Mouse (Mus musculus) kidney, postnatal 0 days (tissue): ENCODE measurements at regions not wholly inside any gene's neighbourhood (a gene's known extent, or its start where the extent isn't known, plus 50 kb on each side); places are given as distances from the start of the nearest gene placed in this dataset.

Experiments
- ATAC-seq: fragments of 200-750 bp; cut with Nextera tagmentation; replicated peaks from 2 replicates; pipeline ENCODE4 v1.8.0; 2017; ENCODE audit warnings: low read depth, moderate number of reproducible peaks, moderate TSS enrichment, moderate library complexity; ENCODE audit not compliant: low FRiP score
- DNase-seq: peaks from one replicate; pipeline ENCODE4 v3.0.0-alpha.2; 2016; ENCODE audit warnings: low spot score
- H3K27ac ChIP-seq: fragments of 300-500 bp; sonication (generic); 2 replicates; pipeline ENCODE4 v1.5.1; 2014; ENCODE audit warnings: mild to moderate bottlenecking
- H3K27me3 ChIP-seq: fragments of 300-500 bp; sonication (generic); 2 replicates; pipeline ENCODE4 v1.6.1; 2014; ENCODE audit warnings: low read length, mixed read lengths; ENCODE audit not compliant: insufficient read depth
- H3K36me3 ChIP-seq: fragments of 300-500 bp; sonication (generic); 2 replicates; pipeline ENCODE4 v1.6.1; 2014; ENCODE audit warnings: low read length, mixed read lengths; ENCODE audit not compliant: insufficient read depth
- H3K4me1 ChIP-seq: fragments of 300-500 bp; sonication (generic); replicated peaks from 2 replicates; pipeline ENCODE4 v1.6.1; 2014; ENCODE audit warnings: antibody characterized with exemption, low read length, mixed read lengths; ENCODE audit not compliant: insufficient read depth
- H3K4me2 ChIP-seq: fragments of 300-500 bp; sonication (generic); 2 replicates; pipeline ENCODE4 v1.6.1; 2014; ENCODE audit warnings: mild to moderate bottlenecking, low read length, moderate library complexity, mixed read lengths
- H3K4me3 ChIP-seq: fragments of 300-500 bp; sonication (generic); replicated peaks from 2 replicates; pipeline ENCODE4 v1.5.1; 2014; ENCODE audit warnings: low read depth, low read length
- H3K9ac ChIP-seq: fragments of 300-500 bp; sonication (generic); 2 replicates; pipeline ENCODE4 v1.6.1; 2014; ENCODE audit warnings: low read depth, low read length
- H3K9me3 ChIP-seq: fragments of 300-500 bp; sonication (generic); replicated peaks from 2 replicates; pipeline ENCODE4 v1.6.1; 2016; ENCODE audit warnings: low read length, inconsistent platforms, mixed read lengths
- CTCF ChIP-seq: IDR thresholded peaks from 2 replicates; pipeline ENCODE4 v1.5.1; 2016; ENCODE audit warnings: antibody characterized with exemption, low read depth, mild to moderate bottlenecking, moderate library complexity
- WGBS: fragments of 180-500 bp; shearing (Covaris S2); extraction: QIAGEN DNeasy Blood & Tissue Kit; methylation state at CpG from one replicate; pipeline ENCODE4 v1.1.7; 2014; 5-methylcytosine and 5-hydroxymethylcytosine counted together

GRCm38 (mm10) chr13:59905488-59905887 is 82.5 kb upstream of the Tut7 start:
- no peak overlapping the region for H3K4me3 ChIP-seq
- no peak overlapping the region for H3K4me2 ChIP-seq
- H3K27me3 ChIP-seq: no peaks in the 10 kb centered on the region
- no peak for TF ChIP-seq CTCF
- WGBS: 76% methylated on average over 3 of the region's 3 CpGs
- no peak overlapping the region for H3K9ac ChIP-seq
- H3K36me3 ChIP-seq: no peaks in the 10 kb centered on the region
- no peak overlapping the region for H3K27ac ChIP-seq
- no peaks in the 10 kb centered on the region for H3K4me1 ChIP-seq
- H3K9me3 ChIP-seq: no peaks in the 10 kb centered on the region
- DNase-seq (no peak), ATAC-seq (no peak)

DNA sequence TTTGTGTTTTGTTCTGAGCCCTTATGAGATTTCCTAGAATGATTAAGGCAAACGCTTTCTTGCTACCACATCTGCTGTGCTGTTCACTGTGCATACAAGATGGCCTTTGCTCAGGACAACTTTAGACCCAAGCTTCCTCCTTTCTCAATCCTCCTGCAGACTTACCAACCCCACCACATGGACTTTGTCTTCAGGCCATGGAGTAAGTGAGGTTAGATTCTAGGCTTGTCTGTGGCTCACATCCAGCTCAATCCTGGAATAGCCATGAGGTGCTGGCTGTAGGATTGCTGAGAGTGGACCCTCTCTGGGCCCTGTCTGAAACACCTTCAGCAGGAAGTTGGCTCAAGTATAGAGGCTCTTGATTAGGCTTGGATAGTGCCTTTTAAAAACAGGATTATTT is 81.5 kb upstream of the Tut7 start:
- ATAC-seq: no peak; the same call in 1 of the 2 replicates
- H3K4me2 ChIP-seq: no peak overlapping the region
- no peaks in the 10 kb centered on the region for H3K27me3 ChIP-seq
- H3K9me3 ChIP-seq: no peaks in the 10 kb centered on the region
- H3K4me3 ChIP-seq: no peak overlapping the region
- WGBS: 79% methylated on average over 1 of the region's 1 CpGs
- H3K36me3 ChIP-seq: no peaks in the 10 kb centered on the region
- H3K27ac ChIP-seq: no peak overlapping the region
- H3K4me1 ChIP-seq: no peaks in the 10 kb centered on the region
- no peak for TF ChIP-seq CTCF
- H3K9ac ChIP-seq: no peak overlapping the region
- no peak for DNase-seq

- H3K4me1 ChIP-seq: no peaks in the 10 kb centered on the region
- ATAC-seq (no peak), DNase-seq (no peak)
- H3K36me3 ChIP-seq: no peaks in the 10 kb centered on the region
- H3K27me3 ChIP-seq: no peaks in the 10 kb centered on the region
- no peak overlapping the region for H3K9ac ChIP-seq
- 55% methylated on average over 7 of the region's 7 CpGs for WGBS
- no peak overlapping the region for H3K4me3 ChIP-seq
- no peaks in the 10 kb centered on the region for H3K9me3 ChIP-seq
- no peak overlapping the region for H3K4me2 ChIP-seq
- no peak overlapping the region for H3K27ac ChIP-seq
- TF ChIP-seq CTCF: no peak
Measured at GRCm38 (mm10) chr13:59899521-59899920, 76.6 kb upstream of the Tut7 start.

- no peak for TF ChIP-seq CTCF
- Histone ChIP-seq H3K9me3 (no peaks in the 10 kb centered on the region), H3K4me3 (no peak overlapping the region), H3K27me3 (no peaks in the 10 kb centered on the region), H3K27ac (no peak overlapping the region), H3K9ac (no peak overlapping the region), H3K4me2 (no peak overlapping the region), H3K4me1 (peaks cover 10% of the 10 kb centered on the region; the same call in 1 of the 2 replicates), H3K36me3 (no peaks in the 10 kb centered on the region)
- ATAC-seq (no peak), DNase-seq (no peak)
- WGBS: 93% methylated on average over 2 of the region's 2 CpGs
Measured at GRCm38 (mm10) chr13:59895754-59896153, 72.8 kb upstream of the Tut7 start.

DNA sequence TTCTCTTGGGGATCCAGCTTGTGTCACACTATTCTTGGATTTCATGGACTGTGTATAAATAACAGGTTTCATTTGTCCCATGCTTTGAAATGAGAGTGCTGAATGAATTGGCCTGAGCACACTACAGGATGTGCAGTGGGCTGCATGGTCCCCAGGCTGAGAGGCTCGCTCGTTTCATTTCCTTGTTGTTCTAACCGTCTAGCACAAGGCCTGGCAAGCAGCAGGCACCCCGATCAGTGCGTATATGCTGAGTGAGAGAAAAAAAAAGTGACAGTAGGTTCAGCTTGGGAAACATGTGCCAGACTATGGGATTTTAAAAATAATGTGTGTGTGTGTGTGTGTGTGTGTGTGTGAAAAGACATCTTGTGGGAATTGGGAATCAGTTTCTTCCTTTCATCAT is 71.1 kb upstream of the Tut7 start:
- Histone ChIP-seq H3K4me1 (peaks cover 10% of the 10 kb centered on the region; the same call in 1 of the 2 replicates), H3K9ac (no peak overlapping the region), H3K27me3 (no peaks in the 10 kb centered on the region), H3K27ac (no peak overlapping the region), H3K36me3 (no peaks in the 10 kb centered on the region), H3K4me2 (no peak overlapping the region), H3K4me3 (no peak overlapping the region), H3K9me3 (no peaks in the 10 kb centered on the region)
- 0 out of 2 replicates have a peak, but pooled peaks have one; percentile 2 for TF ChIP-seq CTCF
- peak; percentile 29 for DNase-seq
- no peak for ATAC-seq
- 44% methylated on average over 5 of the region's 5 CpGs for WGBS

DNA sequence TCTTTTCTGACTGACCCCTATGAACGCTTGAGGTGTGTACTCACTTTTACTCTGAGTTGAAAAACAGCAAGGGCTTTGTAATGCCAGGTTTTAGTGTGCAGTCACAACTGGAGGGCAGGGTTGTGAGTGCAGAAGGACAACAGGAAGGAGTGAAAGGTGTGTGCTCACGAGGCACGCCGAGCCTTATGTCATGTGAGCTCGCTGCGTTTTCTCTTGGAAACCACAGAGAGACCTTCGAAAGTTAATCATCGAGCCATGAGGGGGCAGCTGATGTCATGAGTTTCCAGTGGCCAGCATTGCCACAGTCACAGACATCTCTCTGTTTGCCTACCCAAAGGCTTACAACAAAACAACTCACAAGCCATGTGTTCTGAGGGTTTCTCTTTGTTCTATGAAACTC is 70.0 kb upstream of the Tut7 start:
- Histone ChIP-seq H3K4me3 (no peak overlapping the region), H3K27ac (peak overlapping the region; percentile 13; the same call in 1 of the 2 replicates), H3K4me1 (peaks cover 10% of the 10 kb centered on the region; the same call in 1 of the 2 replicates), H3K27me3 (no peaks in the 10 kb centered on the region), H3K9me3 (no peaks in the 10 kb centered on the region), H3K9ac (0 out of 2 replicates have a peak overlapping the region, but pooled peaks have one; percentile 13), H3K36me3 (no peaks in the 10 kb centered on the region), H3K4me2 (no peak overlapping the region)
- DNase-seq: peak; percentile 54
- ATAC-seq: peak; percentile 50
- TF ChIP-seq CTCF: peak; percentile 37; the same call in 1 of the 2 replicates
- WGBS: 36% methylated on average over 8 of the region's 8 CpGs

DNA sequence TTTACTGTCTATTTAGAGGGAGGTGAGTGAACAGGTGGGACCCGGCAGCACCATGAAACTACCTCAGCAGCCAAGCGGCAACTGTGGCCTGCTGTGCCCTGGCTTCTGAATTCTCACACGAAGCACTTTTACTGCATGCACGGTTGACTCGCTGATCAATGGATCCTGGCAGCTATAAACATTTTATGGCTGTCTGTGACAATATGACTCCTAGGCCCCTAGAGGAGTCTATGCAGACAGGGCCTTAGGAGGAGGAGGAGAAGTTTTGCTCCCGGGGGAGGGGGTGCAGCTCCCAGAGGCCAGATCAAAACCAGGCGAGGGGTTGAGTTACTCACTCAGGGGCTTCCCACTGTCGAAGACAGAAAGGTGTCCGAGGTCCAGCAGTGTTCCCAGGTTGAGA is 69.4 kb upstream of the Tut7 start:
- Histone ChIP-seq H3K4me1 (peaks cover 10% of the 10 kb centered on the region; the same call in 1 of the 2 replicates), H3K9me3 (no peaks in the 10 kb centered on the region), H3K27me3 (no peaks in the 10 kb centered on the region), H3K27ac (peak overlapping the region; percentile 13; the same call in 1 of the 2 replicates), H3K9ac (no peak overlapping the region), H3K4me3 (no peak overlapping the region), H3K4me2 (no peak overlapping the region), H3K36me3 (no peaks in the 10 kb centered on the region)
- no peak for TF ChIP-seq CTCF
- WGBS: 22% methylated on average over 9 of the region's 9 CpGs
- ATAC-seq (peak; percentile 45), DNase-seq (peak; percentile 63)
